In genomic region chr7:109580489-109580888, GRCm38 (mm10) we compare ENCODE assay signal across 11 mouse cellular contexts.
DNase-seq lines count a peak whose midpoint lies in the region; ATAC-seq lines count a peak whose summit lies in the region.
"Had no signal": no experiment of that assay in that cellular context is flagged by ENCODE, and none has a peak within 500 bp of the region (broad histone marks: within the 10 kb centered on the region; RNA-seq: fewer than 3 reads in every experiment).

No protein-coding gene starts in this region.

- 0 out of 2 replicates have a peak, but pooled peaks have one; percentile 9 for ATAC-seq in heart, embryonic 12.5 days (ENCODE audit: insufficient number of reproducible peaks, low FRiP score)
- no peak for ATAC-seq in midbrain, embryonic 13.5 days
- ATAC-seq in midbrain, embryonic 15.5 days (replicated peaks) = no peak
- ATAC-seq in intestine, embryonic 15.5 days = no peak

- H3K9ac ChIP-seq in heart, embryonic 12.5 days = no peak overlapping the region
- no peak overlapping the region for H3K9ac ChIP-seq in midbrain, embryonic 13.5 days (replicated peaks)
- H3K9ac ChIP-seq in midbrain, embryonic 15.5 days = no peak overlapping the region
- H3K9ac ChIP-seq in intestine, embryonic 15.5 days = no peak overlapping the region
- H3K9ac ChIP-seq: hindbrain, embryonic 15.5 days had no signal

- DNase-seq in heart, postnatal 36 days = no peak
- peak; percentile 76 for DNase-seq in lung, postnatal 10 days
- no peak for DNase-seq in frontal cortex, postnatal 36 days (ENCODE audit: low spot score in 2 of 2)
- DNase-seq: cerebellum, postnatal 14 days; layer of hippocampus, postnatal 36 days; thymus, postnatal 25 days had no signal

- no peak overlapping the region for H3K4me2 ChIP-seq in heart, embryonic 12.5 days
- H3K4me2 ChIP-seq in midbrain, embryonic 13.5 days (replicated peaks) = no peak overlapping the region
- no peak overlapping the region for H3K4me2 ChIP-seq in midbrain, embryonic 15.5 days
- no peak overlapping the region for H3K4me2 ChIP-seq in intestine, embryonic 15.5 days (replicated peaks)
- H3K4me2 ChIP-seq: hindbrain, embryonic 15.5 days had no signal

- no peak overlapping the region for H3K4me3 ChIP-seq in heart, embryonic 12.5 days
- no peak overlapping the region for H3K4me3 ChIP-seq in midbrain, embryonic 13.5 days (replicated peaks)
- H3K4me3 ChIP-seq in midbrain, embryonic 15.5 days = no peak overlapping the region
- H3K4me3 ChIP-seq in intestine, embryonic 15.5 days (replicated peaks) = no peak overlapping the region
- H3K4me3 ChIP-seq: hindbrain, embryonic 15.5 days had no signal

- intact Hi-C loops in heart, postnatal 36 days (cut with DNase I) = no loop called here

- peaks cover 56% of the 10 kb centered on the region for H3K4me1 ChIP-seq in heart, embryonic 12.5 days (replicated peaks)
- peaks cover 39% of the 10 kb centered on the region for H3K4me1 ChIP-seq in midbrain, embryonic 13.5 days (replicated peaks)
- peaks cover 13% of the 10 kb centered on the region for H3K4me1 ChIP-seq in midbrain, embryonic 15.5 days
- peaks cover 26% of the 10 kb centered on the region for H3K4me1 ChIP-seq in intestine, embryonic 15.5 days (replicated peaks)

- H3K9me3 ChIP-seq in heart, embryonic 12.5 days (replicated peaks) = no peaks in the 10 kb centered on the region
- H3K9me3 ChIP-seq in midbrain, embryonic 13.5 days = no peaks in the 10 kb centered on the region
- H3K9me3 ChIP-seq in midbrain, embryonic 15.5 days = no peaks in the 10 kb centered on the region
- no peaks in the 10 kb centered on the region for H3K9me3 ChIP-seq in intestine, embryonic 15.5 days
- H3K9me3 ChIP-seq: hindbrain, embryonic 15.5 days had no signal

- no peaks in the 10 kb centered on the region for H3K27me3 ChIP-seq in heart, embryonic 12.5 days (replicated peaks)
- H3K27me3 ChIP-seq in midbrain, embryonic 13.5 days = no peaks in the 10 kb centered on the region
- H3K27me3 ChIP-seq in midbrain, embryonic 15.5 days (replicated peaks) = no peaks in the 10 kb centered on the region
- H3K27me3 ChIP-seq in intestine, embryonic 15.5 days (replicated peaks) = no peaks in the 10 kb centered on the region
- H3K27me3 ChIP-seq: hindbrain, embryonic 15.5 days had no signal

- no peaks in the 10 kb centered on the region for H3K36me3 ChIP-seq in heart, embryonic 12.5 days
- no peaks in the 10 kb centered on the region for H3K36me3 ChIP-seq in midbrain, embryonic 13.5 days
- H3K36me3 ChIP-seq in midbrain, embryonic 15.5 days (replicated peaks) = no peaks in the 10 kb centered on the region
- no peaks in the 10 kb centered on the region for H3K36me3 ChIP-seq in intestine, embryonic 15.5 days
- H3K36me3 ChIP-seq: hindbrain, embryonic 15.5 days had no signal

- H3K27ac ChIP-seq in heart, embryonic 12.5 days (ENCODE audit: poor library complexity, severe bottlenecking) = peak overlapping the region; percentile 52; the same call in 1 of the 2 replicates
- H3K27ac ChIP-seq in midbrain, embryonic 13.5 days = peak overlapping the region; percentile 66
- H3K27ac ChIP-seq in midbrain, embryonic 15.5 days = no peak overlapping the region
- H3K27ac ChIP-seq in intestine, embryonic 15.5 days = no peak overlapping the region

- 55% methylated on average over 4 of the region's 4 CpGs for WGBS in heart, embryonic 12.5 days
- 70% methylated on average over 4 of the region's 4 CpGs for WGBS in midbrain, embryonic 13.5 days
- WGBS in midbrain, embryonic 15.5 days = 74% methylated on average over 4 of the region's 4 CpGs
- 66% methylated on average over 4 of the region's 4 CpGs for WGBS in intestine, embryonic 15.5 days

Comparison
In these comparisons a context has a peak if more than half of its experiments do, and no peak if none do; other contexts are left out.
1. H3K27ac ChIP-seq: peak in heart, embryonic 12.5 days (single experiment) and midbrain, embryonic 13.5 days (single experiment); none in midbrain, embryonic 15.5 days (single experiment) and intestine, embryonic 15.5 days (single experiment).